Mouse (Mus musculus): ENCODE measurements around the gene Stk11. TPM values are rescaled to one million over a fixed set of nuclear protein-coding genes. Genes with fewer than 3 reads are reported as not detected.
A peak's percentile ranks its signal among the peaks of the same experiment; 100 is the strongest.

The Stk11 gene
- polyA plus RNA-seq, 1 experiment from 2014 or later = 20.7 TPM

DNA sequence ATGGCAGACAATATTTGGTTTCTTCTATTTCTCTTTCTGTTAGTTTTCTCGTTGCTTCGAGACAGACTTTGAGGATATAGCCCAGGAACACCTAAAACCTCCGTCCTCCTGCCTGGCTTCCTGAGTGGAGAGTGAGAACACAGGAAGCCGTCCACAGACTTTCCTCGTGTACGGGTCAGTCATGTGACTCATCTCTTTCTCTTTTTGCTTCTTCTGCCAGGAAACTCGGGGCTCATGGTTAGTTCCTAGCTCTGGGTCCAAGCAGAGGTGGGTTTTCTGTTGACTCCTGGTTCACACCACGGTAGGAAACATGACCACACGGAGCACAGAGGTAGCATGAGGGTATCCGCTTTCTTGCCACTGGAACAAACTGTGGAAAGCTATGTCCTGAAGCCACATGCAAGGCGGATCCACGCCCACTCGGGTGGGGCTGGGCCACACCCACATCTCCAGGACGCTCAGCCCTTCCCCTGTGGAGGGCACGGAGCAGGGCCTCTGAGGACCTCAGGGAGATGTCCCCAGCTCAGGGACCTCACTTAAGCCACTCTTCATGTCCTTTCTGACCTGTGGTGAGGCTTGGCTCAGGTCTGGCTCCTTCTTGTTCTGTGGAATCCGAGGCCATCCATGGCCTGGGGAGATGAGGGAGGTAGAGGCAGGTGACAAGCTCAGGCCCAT, 35.1 kb upstream of the Stk11 start:
- Histone ChIP-seq H3K27me3 (no peaks in the 10 kb centered on the region), H3K27ac (no peak overlapping the region), H3K4me3 (no peak overlapping the region), H3K36me3 (ENCODE audit: poor library complexity, severe bottlenecking) (peaks cover 65% of the 10 kb centered on the region), H3K9me3 (replicated peaks) (no peaks in the 10 kb centered on the region), H3K4me1 (peaks cover 10% of the 10 kb centered on the region; the same call in 1 of the 2 replicates), H3K9ac (no peak overlapping the region), H3K4me2 (no peak overlapping the region)
- 87% methylated on average over 16 of the region's 16 CpGs for WGBS
- no peak for ATAC-seq

GRCm38 (mm10) chr10:80081075-80081474, 34.5 kb upstream of the Stk11 start:
- Histone ChIP-seq H3K27me3 (no peaks in the 10 kb centered on the region), H3K4me2 (no peak overlapping the region), H3K4me1 (peaks cover 10% of the 10 kb centered on the region; the same call in 1 of the 2 replicates), H3K4me3 (no peak overlapping the region), H3K9ac (no peak overlapping the region), H3K36me3 (ENCODE audit: poor library complexity, severe bottlenecking) (peaks cover 66% of the 10 kb centered on the region), H3K9me3 (replicated peaks) (no peaks in the 10 kb centered on the region), H3K27ac (no peak overlapping the region)
- 84% methylated on average over 3 of the region's 3 CpGs for WGBS
- ATAC-seq = no peak

DNA sequence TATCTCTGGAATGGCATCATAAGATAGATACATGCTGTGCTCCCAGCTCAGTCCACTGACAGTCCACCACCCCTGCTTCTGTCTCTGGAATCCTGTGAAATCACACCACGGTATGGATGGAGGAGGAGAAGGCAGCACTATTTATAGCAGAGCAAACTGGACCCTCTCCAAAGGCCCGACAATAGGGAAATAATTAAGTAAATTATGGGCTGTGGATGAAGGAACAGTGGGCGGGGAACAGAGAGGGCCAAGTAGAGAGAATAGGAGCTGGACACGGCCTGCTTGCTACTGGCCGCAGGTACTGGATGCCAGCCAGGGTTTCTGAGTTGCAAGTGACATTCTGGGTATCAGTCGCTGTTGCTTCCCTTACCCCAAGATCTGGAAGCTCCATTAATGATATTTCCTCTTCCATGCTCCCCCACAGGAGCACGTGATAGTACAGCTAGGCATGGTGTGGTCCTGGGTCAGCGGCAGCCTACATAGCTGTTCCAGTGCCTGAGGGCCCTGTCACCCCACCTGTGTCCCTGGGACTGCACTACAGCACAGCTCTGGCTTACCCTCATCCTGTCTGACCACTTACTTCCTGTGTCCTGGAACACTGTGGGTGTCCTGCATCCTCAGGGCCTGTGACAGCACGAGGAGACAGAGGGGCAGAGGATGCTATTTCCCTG, 30.7 kb upstream of the Stk11 start:
- H3K27me3 ChIP-seq = no peaks in the 10 kb centered on the region
- no peak overlapping the region for H3K4me3 ChIP-seq
- H3K4me1 ChIP-seq = peaks cover 10% of the 10 kb centered on the region; the same call in 1 of the 2 replicates
- 0 out of 2 replicates have a peak overlapping the region, but pooled peaks have one; percentile 30 for H3K9ac ChIP-seq
- H3K36me3 ChIP-seq (ENCODE audit: poor library complexity, severe bottlenecking) = peaks cover 54% of the 10 kb centered on the region
- no peaks in the 10 kb centered on the region for H3K9me3 ChIP-seq (replicated peaks)
- H3K4me2 ChIP-seq = no peak overlapping the region
- ATAC-seq = no peak
- WGBS = 72% methylated on average over 9 of the region's 9 CpGs
- H3K27ac ChIP-seq = peak overlapping the region; percentile 1; the same call in 1 of the 2 replicates

DNA sequence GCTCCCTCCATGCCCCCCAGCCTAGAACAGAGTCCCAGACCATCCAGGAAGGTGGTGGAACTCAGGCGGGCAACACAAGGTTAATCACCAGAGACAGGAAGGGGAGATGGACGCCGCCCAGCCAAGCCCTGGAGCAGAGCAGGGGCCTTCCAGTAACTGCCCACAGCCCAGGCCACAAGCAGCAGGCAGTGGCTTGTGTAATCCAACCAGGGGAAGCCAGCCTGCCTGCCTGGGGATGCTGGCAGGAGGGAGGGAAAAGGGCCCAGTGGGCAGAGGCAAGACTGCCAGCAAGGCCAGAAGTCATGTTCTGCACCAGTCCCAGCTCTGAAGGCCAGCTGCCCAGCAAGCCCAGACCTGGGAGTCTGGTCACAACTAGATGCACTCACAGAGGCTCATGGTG, 28.8 kb upstream of the Stk11 start:
- no peaks in the 10 kb centered on the region for H3K27me3 ChIP-seq
- no peak overlapping the region for H3K4me2 ChIP-seq
- peaks cover 10% of the 10 kb centered on the region; the same call in 1 of the 2 replicates for H3K4me1 ChIP-seq
- 89% methylated on average over 3 of the region's 3 CpGs for WGBS
- H3K27ac ChIP-seq = no peak overlapping the region
- H3K9ac ChIP-seq = no peak overlapping the region
- H3K9me3 ChIP-seq (replicated peaks) = no peaks in the 10 kb centered on the region
- H3K36me3 ChIP-seq (ENCODE audit: poor library complexity, severe bottlenecking) = peaks cover 35% of the 10 kb centered on the region
- ATAC-seq = no peak
- H3K4me3 ChIP-seq = no peak overlapping the region

- Histone ChIP-seq H3K4me3 (no peak overlapping the region), H3K27me3 (no peaks in the 10 kb centered on the region), H3K9ac (no peak overlapping the region), H3K4me1 (peaks cover 10% of the 10 kb centered on the region; the same call in 1 of the 2 replicates), H3K9me3 (replicated peaks) (no peaks in the 10 kb centered on the region), H3K27ac (no peak overlapping the region), H3K36me3 (ENCODE audit: poor library complexity, severe bottlenecking) (peaks cover 28% of the 10 kb centered on the region), H3K4me2 (no peak overlapping the region)
- whole genome bisulfite sequencing = 94% methylated on average over 8 of the region's 8 CpGs
- ATAC-seq = no peak
Observed at GRCm38 (mm10) chr10:80087483-80087882, 28.1 kb upstream of the Stk11 start.

- Histone ChIP-seq H3K9me3 (replicated peaks) (no peaks in the 10 kb centered on the region), H3K36me3 (ENCODE audit: poor library complexity, severe bottlenecking) (peaks cover 13% of the 10 kb centered on the region), H3K4me1 (peaks cover 10% of the 10 kb centered on the region; the same call in 1 of the 2 replicates), H3K4me2 (no peak overlapping the region), H3K27me3 (no peaks in the 10 kb centered on the region), H3K27ac (no peak overlapping the region), H3K4me3 (no peak overlapping the region), H3K9ac (no peak overlapping the region)
- WGBS = 66% methylated on average over 4 of the region's 4 CpGs
- no peak for ATAC-seq
Observed at GRCm38 (mm10) chr10:80089146-80089545, 26.5 kb upstream of the Stk11 start.

- H3K9me3 ChIP-seq (replicated peaks) = no peaks in the 10 kb centered on the region
- no peaks in the 10 kb centered on the region for H3K27me3 ChIP-seq
- H3K4me2 ChIP-seq = no peak overlapping the region
- H3K9ac ChIP-seq = no peak overlapping the region
- no peak overlapping the region for H3K27ac ChIP-seq
- no peaks in the 10 kb centered on the region for H3K4me1 ChIP-seq
- ATAC-seq = no peak
- WGBS = 95% methylated on average over 6 of the region's 6 CpGs
- no peaks in the 10 kb centered on the region for H3K36me3 ChIP-seq (ENCODE audit: poor library complexity, severe bottlenecking)
- no peak overlapping the region for H3K4me3 ChIP-seq
Observed at GRCm38 (mm10) chr10:80091527-80091926, 24.1 kb upstream of the Stk11 start.

- no peak overlapping the region for H3K9ac ChIP-seq
Observed at GRCm38 (mm10) chr10:80092690-80093089, 22.9 kb upstream of the Stk11 start.

DNA sequence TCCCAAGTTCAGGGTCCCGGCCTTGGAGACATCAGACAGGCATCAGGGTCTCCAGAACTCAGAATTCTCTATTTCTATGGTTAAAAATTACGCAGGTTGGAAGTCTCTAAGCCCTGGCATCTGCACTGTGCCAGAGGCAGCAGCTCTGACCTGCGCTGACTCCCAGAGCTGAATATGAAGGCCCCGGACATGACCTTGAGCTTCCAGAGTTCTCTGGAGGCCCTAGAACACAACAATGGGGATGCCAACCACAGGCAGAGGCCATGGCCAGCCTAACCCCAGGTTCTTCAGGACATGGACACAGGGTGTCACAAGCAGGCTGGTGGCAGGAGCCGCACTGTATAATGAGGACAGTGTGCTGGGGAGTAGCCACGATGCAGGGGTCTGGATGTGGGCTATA, 21.5 kb upstream of the Stk11 start:
- ATAC-seq = no peak
- Histone ChIP-seq H3K4me1 (0 out of 2 replicates have a peak, but pooled peaks cover 7% of the 10 kb centered on the region), H3K4me3 (no peak overlapping the region), H3K27ac (no peak overlapping the region), H3K9me3 (replicated peaks) (no peaks in the 10 kb centered on the region), H3K27me3 (no peaks in the 10 kb centered on the region), H3K36me3 (ENCODE audit: poor library complexity, severe bottlenecking) (no peaks in the 10 kb centered on the region), H3K4me2 (no peak overlapping the region), H3K9ac (no peak overlapping the region)
- WGBS = 90% methylated on average over 6 of the region's 6 CpGs

More at GRCm38 (mm10) chr10:80092690-80093089, 22.9 kb upstream of the Stk11 start:
- H3K4me2 ChIP-seq = no peak overlapping the region
- H3K27me3 ChIP-seq = no peaks in the 10 kb centered on the region
- H3K27ac ChIP-seq = no peak overlapping the region
- H3K4me1 ChIP-seq = 0 out of 2 replicates have a peak, but pooled peaks cover 6% of the 10 kb centered on the region
- no peak for ATAC-seq
- H3K9me3 ChIP-seq (replicated peaks) = no peaks in the 10 kb centered on the region
- 87% methylated on average over 5 of the region's 5 CpGs for WGBS
- no peak overlapping the region for H3K4me3 ChIP-seq
- H3K36me3 ChIP-seq (ENCODE audit: poor library complexity, severe bottlenecking) = no peaks in the 10 kb centered on the region

DNA sequence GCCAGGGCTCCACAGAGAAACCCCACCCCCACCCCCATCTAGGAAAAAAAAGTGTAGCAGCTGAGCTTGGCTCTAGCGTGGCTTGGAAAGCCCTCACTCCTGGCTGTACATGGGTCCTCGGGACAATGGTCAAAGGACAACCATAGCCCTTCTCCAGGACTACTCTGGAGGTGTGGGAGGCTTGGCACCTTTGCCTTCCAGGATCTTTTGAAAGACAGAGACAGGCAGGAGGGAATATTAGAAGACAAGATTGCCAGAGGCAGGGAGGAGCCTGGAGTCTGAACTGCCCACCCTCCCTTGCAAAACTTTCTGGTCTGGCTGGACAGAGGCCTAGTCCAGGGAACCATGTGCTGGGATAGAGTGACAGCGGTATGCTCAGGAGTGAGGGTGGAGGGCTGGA, 20.9 kb upstream of the Stk11 start:
- no peak overlapping the region for H3K27ac ChIP-seq
- WGBS = 82% methylated on average over 3 of the region's 3 CpGs
- no peaks in the 10 kb centered on the region for H3K9me3 ChIP-seq (replicated peaks)
- H3K36me3 ChIP-seq (ENCODE audit: poor library complexity, severe bottlenecking) = no peaks in the 10 kb centered on the region
- no peak overlapping the region for H3K9ac ChIP-seq
- 0 out of 2 replicates have a peak, but pooled peaks cover 7% of the 10 kb centered on the region for H3K4me1 ChIP-seq
- no peaks in the 10 kb centered on the region for H3K27me3 ChIP-seq
- no peak overlapping the region for H3K4me2 ChIP-seq
- no peak overlapping the region for H3K4me3 ChIP-seq
- ATAC-seq = no peak

- H3K4me1 ChIP-seq = peaks cover 11% of the 10 kb centered on the region
- no peak overlapping the region for H3K4me2 ChIP-seq
- H3K27me3 ChIP-seq = no peaks in the 10 kb centered on the region
- H3K9ac ChIP-seq = no peak overlapping the region
- no peaks in the 10 kb centered on the region for H3K9me3 ChIP-seq (replicated peaks)
- H3K36me3 ChIP-seq (ENCODE audit: poor library complexity, severe bottlenecking) = no peaks in the 10 kb centered on the region
- 90% methylated on average over 5 of the region's 5 CpGs for WGBS
- ATAC-seq = no peak
- no peak overlapping the region for H3K27ac ChIP-seq
- H3K4me3 ChIP-seq = no peak overlapping the region
Observed at GRCm38 (mm10) chr10:80095547-80095946, 20.1 kb upstream of the Stk11 start.

DNA sequence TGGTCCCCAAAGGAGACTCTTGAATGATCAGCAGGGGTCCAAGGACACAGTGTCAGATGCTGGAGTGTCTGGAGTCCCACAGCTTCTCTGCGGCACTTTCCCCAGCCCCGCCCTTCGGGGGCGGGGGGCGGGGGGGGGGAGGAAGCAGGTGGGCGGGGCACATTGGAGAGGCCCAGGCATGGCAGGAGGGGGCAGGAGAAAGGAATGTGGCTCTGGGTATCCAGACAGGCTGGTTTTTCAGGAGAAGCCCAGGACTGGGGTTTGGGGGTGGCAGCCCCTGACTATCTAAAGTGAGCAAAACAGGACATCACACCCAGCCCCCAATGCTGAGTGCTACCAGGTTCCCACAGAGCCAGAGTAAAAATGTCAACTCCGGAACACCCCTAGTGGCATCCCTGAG, 18.3 kb upstream of the Stk11 start:
- Histone ChIP-seq H3K27ac (no peak overlapping the region), H3K4me2 (no peak overlapping the region), H3K4me3 (no peak overlapping the region), H3K9ac (no peak overlapping the region), H3K27me3 (no peaks in the 10 kb centered on the region), H3K36me3 (ENCODE audit: poor library complexity, severe bottlenecking) (no peaks in the 10 kb centered on the region), H3K9me3 (replicated peaks) (no peaks in the 10 kb centered on the region), H3K4me1 (peaks cover 26% of the 10 kb centered on the region)
- no peak for ATAC-seq
- WGBS = 31% methylated on average over 6 of the region's 7 CpGs

All from forebrain, embryonic 13.5 days (tissue).